Mouse (Mus musculus) left cerebral cortex, adult 11 months (tissue): ENCODE measurements around the gene Gdi2.
"Not testable (repeated sequence)": the region's sequence is repeated elsewhere in the genome, so short reads cannot be mapped to it uniquely, and the experiment has no call there.

Source experiments
- DNase-seq: peaks from one replicate; pipeline ENCODE4 v3.0.0; 2022; ENCODE audit warnings: low spot score

Gene Gdi2

DNA sequence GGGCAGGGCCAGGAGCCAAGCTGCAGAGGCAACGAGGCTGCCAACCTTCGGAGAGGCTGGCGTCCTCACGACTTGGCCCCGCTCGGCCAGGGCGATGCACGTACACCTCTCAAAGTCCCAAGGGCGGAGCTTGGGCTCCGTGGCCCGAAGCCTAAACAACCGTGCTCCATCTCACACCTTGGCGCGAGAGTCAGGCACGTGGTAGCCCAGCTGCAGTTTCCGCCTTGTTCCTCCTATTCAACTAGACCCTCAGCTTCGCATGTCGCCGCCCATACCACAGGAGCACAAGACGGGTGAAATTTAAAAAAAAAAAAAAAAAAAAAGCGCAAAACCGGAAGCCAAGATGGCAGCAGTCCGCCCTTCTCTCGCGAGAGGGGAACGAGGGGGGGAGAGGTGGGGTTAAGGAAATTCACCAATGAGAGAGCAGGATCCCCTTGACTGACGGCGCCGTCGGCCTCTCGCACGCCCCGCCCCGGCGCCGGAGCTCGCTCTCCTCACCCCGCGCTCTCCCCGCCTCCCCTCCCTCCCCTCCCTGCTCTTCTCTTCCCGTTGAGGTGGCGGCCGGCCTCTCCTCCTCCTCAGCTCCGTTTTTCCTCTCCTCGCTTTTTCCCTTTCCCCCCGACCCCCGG, at the start of gene Gdi2:
TSS of gene Gdi2 (plus strand) at position 470 of the 629 bp plus-strand sequence.
- DNase-seq = peak; percentile 90

- DNase-seq = no peak
These were observed 42.3 kb upstream of the Gdi2 start for GRCm38 (mm10) chr13:3495526-3495925.

- DNase-seq = not testable (repeated sequence)
These were observed 36.8 kb upstream of the Gdi2 start for GRCm38 (mm10) chr13:3501014-3501413.

DNA sequence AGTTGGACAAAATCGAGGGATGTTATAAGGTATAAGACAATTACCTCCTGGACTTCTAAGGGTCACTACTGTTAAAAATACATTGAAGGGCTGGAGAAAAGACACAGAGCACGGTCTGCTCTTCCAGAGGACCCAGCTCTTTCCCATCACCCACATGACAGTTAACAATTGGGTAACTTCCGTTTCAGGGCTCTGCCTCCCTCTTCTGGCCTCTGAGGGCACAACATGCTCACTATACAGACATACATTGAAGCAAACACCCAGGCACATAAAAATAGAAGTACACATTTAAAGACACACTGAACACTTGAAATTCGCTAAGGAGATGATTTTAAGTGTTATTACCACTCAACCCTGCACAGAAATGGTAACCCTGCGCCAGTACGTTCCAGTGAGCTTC, 22.5 kb upstream of the Gdi2 start:
- not testable (repeated sequence) for DNase-seq

- DNase-seq = not testable (repeated sequence)
These were observed 18.5 kb upstream of the Gdi2 start for GRCm38 (mm10) chr13:3519357-3519756.

GRCm38 (mm10) chr13:3519994-3520393, 17.9 kb upstream of the Gdi2 start:
- not testable (repeated sequence) for DNase-seq

GRCm38 (mm10) chr13:3523459-3523858, 14.4 kb upstream of the Gdi2 start:
- no peak for DNase-seq

- no peak for DNase-seq
These were observed 13.9 kb upstream of the Gdi2 start for GRCm38 (mm10) chr13:3523946-3524345.

DNA sequence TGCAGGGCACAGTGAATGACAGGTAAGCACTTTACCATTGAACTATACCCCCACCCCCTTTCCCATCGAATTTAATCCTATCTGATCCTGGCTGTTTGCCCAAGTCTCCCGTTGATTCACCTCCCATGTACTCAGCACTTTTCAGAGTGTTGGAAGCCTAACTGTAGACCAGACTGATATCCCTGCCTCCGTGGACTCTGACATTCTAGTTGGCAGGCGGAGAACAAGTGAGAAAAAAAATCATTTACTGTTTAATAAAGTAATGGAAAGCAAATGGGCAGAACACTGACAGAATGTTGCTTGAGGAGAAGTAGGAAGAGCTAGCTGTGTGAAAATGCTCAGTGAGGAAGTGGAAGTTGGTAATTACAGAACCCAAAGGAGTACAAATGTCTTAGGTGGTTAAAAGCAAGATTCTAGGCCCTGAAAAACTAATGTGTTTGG, 12.2 kb upstream of the Gdi2 start:
- no peak for DNase-seq

GRCm38 (mm10) chr13:3526328-3526727, 11.5 kb upstream of the Gdi2 start:
- no peak for DNase-seq

DNA sequence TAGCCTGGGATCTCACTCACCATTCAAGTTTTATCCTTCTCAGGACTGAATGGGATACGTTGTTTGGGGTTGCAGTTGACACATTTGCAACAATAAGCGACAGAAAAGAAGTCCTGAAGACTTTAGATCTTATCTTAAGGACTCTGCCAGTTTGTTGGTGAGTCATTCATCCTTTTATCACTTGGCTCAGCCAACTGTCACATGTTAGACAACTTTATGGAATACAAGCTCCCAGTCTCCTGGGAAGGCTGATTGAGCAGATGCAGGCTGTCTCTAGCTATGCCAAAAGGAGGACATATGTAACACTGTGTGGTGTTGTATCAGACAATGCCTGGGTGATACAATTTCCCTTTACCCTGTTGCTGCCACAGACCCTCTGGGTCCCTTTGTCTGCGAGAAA, 7.4 kb upstream of the Gdi2 start:
- DNase-seq = no peak

- DNase-seq = not testable (repeated sequence)
These were observed 6.7 kb upstream of the Gdi2 start for GRCm38 (mm10) chr13:3531176-3531575.

GRCm38 (mm10) chr13:3531692-3532320, 6.1 kb upstream of the Gdi2 start:
- DNase-seq = no peak

GRCm38 (mm10) chr13:3532451-3532850, 5.4 kb upstream of the Gdi2 start:
- no peak for DNase-seq

- no peak for DNase-seq
These were observed 3.7 kb upstream of the Gdi2 start for GRCm38 (mm10) chr13:3534146-3534545.

- DNase-seq = peak; percentile 56
These were observed 533 bp downstream of the Gdi2 start for GRCm38 (mm10) chr13:3538223-3538968.

DNA sequence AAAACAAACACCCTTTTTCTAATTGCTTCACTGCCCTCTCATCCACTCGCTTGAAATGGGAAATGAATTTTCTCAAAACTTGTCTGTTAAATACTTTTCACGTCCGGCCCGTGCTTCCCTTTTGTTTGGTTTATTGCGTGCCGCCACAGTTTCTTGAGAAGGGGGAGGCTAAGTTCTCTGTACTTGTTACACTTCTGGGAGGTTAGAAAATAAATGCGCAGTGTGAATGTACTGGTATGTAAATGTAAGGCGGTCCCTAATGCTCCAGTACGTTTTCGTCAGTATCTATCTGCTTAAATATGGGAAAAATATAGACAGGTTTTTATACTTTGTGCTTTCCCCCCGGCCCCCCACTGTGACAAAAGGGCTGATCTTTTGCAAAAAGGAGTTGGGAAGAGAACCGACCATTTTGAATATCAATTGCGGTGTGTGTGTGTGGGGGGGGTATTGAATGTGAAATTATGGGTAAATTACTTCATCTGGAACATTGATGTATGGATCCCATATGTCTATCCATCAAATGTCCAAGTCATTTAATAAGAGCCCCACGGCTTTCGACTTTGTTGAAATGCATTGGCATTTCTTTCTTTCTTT, 1.2 kb downstream of the Gdi2 start:
- DNase-seq = no peak

DNA sequence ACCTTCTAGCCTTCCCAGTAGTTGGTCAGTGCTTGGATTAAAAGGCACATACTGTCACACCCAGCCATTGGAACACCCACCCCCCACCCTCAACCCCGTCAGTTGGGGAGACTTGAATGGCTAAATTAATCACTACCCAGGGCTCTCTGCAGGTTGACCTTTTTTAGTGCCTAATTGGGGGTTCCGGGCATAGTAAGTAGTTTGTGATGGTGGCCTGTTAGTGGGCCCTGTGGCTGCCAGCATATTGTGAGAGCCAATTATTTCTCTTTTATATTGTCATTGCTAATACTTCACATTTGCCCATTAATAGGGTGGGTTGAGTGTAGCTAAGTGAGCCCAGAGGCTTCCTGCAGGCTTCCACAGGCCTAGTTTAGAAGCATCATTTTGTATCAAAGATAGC, 2.3 kb downstream of the Gdi2 start:
- no peak for DNase-seq

DNA sequence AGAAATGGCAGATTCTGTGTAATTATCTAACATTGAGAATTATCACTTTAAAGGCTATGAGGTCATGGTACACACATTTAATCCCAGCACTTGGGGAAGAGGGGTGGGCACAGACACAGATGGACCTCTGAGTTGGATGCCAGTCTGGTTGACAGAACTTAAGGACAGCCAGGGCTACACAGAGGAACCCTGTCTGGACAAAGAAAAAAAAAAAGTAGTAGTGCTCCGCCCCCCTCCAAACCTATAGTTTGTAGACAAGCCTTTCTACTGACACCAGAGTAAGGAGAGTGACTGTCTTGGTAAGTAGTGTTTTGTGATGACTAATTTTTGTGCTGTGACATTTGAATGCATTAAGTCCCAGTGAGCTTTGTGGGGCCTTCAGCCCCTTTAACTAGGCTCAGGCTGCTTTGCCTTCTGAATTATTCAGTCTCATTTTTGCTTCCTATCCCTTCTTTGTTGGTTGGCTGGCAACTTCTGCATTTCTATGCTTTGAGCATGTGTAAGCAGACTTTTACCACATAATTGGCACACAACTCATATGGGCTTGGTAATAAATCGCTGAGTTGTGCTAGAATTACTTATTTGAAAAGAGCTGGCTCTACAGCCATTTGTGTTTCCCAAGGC, 3.4 kb downstream of the Gdi2 start:
- no peak for DNase-seq

- no peak for DNase-seq
These were observed 6.4 kb downstream of the Gdi2 start for GRCm38 (mm10) chr13:3544077-3544874.

DNA sequence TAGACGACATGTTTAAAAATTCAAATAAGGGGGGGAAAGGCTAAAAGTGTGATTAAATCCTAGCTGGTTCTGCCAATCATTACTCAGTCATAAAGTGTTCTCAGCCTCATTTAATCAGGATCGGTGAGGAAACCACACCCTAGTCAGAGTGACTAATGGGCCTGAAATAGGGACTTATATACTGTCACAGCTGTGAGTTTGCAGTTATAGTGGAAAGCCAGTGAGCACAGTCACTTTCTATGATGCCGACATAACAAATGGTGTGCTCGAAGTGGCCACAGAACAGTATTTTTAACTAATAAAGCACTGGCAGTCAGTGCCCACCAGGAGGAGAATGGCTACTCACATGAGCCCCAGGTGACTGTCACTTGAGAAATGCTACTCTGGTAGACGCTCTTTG, 7.1 kb downstream of the Gdi2 start:
- DNase-seq = no peak
